Mouse (Mus musculus) adrenal gland, postnatal 10 days (tissue): Measurements from ENCODE around the gene Psmb9. TPM values are rescaled to one million over a fixed set of nuclear protein-coding genes. Genes with fewer than 3 reads are reported as not detected.
"Not testable (repeated sequence)": the region's sequence is repeated elsewhere in the genome, so short reads cannot be mapped to it uniquely, and the experiment has no call there.

ENCODE experiments used
- DNase-seq: peaks from one replicate; pipeline ENCODE4 v3.0.0; 2021; ENCODE audit warnings: mixed read lengths
- long read RNA-seq, 2 experiments: library from polyadenylated mRNA; stranded (forward); transcript quantifications; one replicate each; pipeline ENCODE4 v2.0.0; 2021
- total RNA-seq, 2 experiments: library from RNA; stranded (reverse); gene quantifications; 2 replicates each; pipeline ENCODE4 v1.2.3; 2021

Gene Psmb9
- total RNA-seq: 10 to 100 TPM; 13.5 to 18.2 TPM
- long read RNA-seq, experiment 1, transcript Psmb9-204 (6 exons, 1,352 nt): major isoform, 24 of 29 reads
- long read RNA-seq, experiment 1, partial matches to known transcripts: 0 of 29 reads
- long read RNA-seq, experiment 1, other reads (novel, unspliced or antisense): 4 of 29 reads
- long read RNA-seq, experiment 2, transcript Psmb9-204 (6 exons, 1,352 nt): major isoform, 13 of 16 reads
- long read RNA-seq, experiment 2, partial matches to known transcripts: 1 of 16 reads
- long read RNA-seq, experiment 2, other reads (novel, unspliced or antisense): 1 of 16 reads

DNA sequence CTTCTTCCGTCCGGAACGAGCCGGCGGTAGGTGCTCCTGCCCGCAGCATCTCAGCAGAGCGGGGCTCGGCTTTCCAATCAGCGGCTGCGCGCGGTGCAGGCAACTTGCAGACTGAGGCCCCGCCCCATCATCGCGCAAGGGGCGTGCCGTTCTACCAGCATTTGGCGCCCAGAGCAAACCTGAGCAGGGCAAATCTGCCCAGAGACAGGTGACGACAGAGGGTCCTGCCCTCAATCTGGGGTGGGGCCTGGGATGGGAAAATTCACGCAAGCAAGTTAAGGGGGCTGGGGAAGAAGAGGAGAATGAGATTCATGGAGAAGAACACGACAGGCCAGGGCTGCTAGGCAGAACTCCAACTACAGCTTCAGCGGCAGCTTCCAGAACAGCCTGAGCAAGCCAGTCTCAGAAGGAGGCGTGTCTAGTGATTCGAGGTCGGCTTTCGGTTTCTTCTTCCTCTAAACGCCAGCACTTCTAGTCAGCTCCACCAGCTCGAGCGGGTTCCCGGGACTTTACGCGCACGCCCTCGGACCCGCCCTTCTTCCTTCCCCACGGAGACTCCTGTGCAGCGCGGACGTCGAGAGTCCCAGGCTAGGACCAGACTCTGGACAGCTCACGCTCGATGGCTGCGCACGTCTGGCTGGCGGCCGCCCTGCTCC is at the start of gene Psmb9, which contains the start of gene Tap1:
Gene Psmb9, minus strand, starts transcription at position 504 of the 656 bp plus-strand sequence.
Gene Tap1, plus strand, starts transcription at position 293 of the 656 bp plus-strand sequence.
- peak; percentile 100 for DNase-seq

- no peak for DNase-seq
Measured at GRCm38 (mm10) chr17:34236691-34237090, 49.1 kb upstream of the Psmb9 start.

GRCm38 (mm10) chr17:34234926-34235325 is 47.4 kb upstream of the Psmb9 start:
- peak; percentile 85 for DNase-seq

DNA sequence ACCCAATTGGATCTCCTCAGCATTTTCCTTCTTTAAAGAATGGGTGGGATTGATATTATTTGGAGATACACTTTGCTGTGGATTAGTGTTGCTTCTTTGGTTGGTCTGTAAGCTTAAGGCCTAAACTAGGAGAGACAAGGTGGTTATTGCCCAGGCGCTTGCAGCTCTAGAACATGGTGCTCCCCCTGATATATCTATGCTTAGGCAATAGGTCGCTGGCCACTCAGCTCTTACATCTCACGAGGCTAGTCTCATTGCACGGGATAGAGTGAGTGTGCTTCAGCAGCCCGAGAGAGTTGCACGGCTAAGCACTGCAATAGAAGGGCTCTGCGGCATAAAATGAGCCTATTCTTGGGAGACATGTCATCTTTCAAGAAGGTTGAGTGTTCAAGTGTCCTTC is 44.5 kb upstream of the Psmb9 start:
- DNase-seq: not testable (repeated sequence)

DNA sequence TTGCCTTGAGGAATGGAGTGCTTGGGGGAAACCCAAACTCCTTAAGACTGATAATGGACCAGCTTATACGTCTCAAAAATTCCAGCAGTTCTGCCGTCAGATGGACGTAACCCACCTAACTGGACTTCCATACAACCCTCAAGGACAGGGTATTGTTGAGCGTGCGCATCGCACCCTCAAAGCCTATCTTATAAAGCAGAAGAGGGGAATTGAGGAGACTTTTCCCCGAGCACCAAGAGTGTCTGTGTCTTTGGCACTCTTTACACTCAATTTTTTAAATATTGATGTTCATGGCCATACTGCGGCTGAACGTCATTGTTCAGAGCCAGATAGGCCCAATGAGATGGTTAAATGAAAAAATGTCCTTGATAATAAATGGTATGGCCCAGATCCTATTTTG is 43.4 kb upstream of the Psmb9 start:
- DNase-seq: not testable (repeated sequence)

- not testable (repeated sequence) for DNase-seq
Measured at GRCm38 (mm10) chr17:34225911-34226310, 38.3 kb upstream of the Psmb9 start.

- no peak for DNase-seq
Measured at GRCm38 (mm10) chr17:34225426-34225825, 37.9 kb upstream of the Psmb9 start.

GRCm38 (mm10) chr17:34224816-34225215 is 37.3 kb upstream of the Psmb9 start:
- no peak for DNase-seq

DNA sequence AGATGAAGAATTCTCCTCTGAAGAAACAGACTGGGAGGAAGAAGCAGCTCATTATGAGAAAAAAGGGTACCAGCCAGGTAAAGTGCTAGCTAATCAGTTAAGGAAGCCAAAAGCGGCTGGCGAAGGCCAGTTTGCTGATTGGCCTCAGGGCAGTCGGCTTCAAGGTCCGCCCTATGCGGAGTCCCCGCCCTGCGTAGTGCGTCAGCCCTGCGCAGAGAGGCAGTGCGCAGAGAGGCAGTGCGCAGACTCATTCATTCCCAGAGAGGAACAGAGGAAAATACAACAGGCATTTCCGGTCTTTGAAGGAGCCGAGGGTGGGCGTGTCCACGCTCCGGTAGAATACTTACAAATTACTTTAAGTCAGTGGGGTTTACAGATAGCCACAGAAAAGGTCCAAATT is 32.8 kb upstream of the Psmb9 start:
- not testable (repeated sequence) for DNase-seq

- not testable (repeated sequence) for DNase-seq
Measured at GRCm38 (mm10) chr17:34219801-34220200, 32.2 kb upstream of the Psmb9 start.

GRCm38 (mm10) chr17:34219096-34219495 is 31.5 kb upstream of the Psmb9 start:
- peak; percentile 78 for DNase-seq

GRCm38 (mm10) chr17:34218675-34219074 is 31.1 kb upstream of the Psmb9 start:
- peak; percentile 70 for DNase-seq

- no peak for DNase-seq
Measured at GRCm38 (mm10) chr17:34217986-34218385, 30.4 kb upstream of the Psmb9 start.

GRCm38 (mm10) chr17:34217216-34217928 is 29.8 kb upstream of the Psmb9 start:
- DNase-seq: no peak

DNA sequence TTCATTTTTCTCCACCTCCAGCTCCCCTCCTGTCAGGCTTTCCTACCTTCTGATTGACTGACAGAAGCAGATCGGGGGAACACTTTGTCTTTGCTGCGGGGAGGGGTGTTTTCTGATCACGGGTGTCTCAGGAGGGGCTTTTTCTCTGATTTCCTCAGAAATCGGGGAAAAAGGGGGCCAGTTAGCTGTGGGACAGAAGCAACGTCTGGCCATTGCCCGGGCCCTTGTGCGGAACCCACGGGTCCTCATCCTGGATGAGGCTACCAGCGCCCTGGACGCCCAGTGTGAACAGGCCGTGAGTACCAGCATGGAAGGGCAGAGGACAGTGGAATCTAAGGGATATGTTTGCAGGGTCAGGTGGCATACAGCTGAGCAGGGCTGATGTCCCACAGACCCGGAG is 27.6 kb upstream of the Psmb9 start:
- DNase-seq: no peak

GRCm38 (mm10) chr17:34213936-34214335 is 26.4 kb upstream of the Psmb9 start:
- DNase-seq: no peak

GRCm38 (mm10) chr17:34211746-34212365 is 24.3 kb upstream of the Psmb9 start:
- DNase-seq: no peak

- peak; percentile 35 for DNase-seq
Measured at GRCm38 (mm10) chr17:34210599-34210998, 23.0 kb upstream of the Psmb9 start.

DNA sequence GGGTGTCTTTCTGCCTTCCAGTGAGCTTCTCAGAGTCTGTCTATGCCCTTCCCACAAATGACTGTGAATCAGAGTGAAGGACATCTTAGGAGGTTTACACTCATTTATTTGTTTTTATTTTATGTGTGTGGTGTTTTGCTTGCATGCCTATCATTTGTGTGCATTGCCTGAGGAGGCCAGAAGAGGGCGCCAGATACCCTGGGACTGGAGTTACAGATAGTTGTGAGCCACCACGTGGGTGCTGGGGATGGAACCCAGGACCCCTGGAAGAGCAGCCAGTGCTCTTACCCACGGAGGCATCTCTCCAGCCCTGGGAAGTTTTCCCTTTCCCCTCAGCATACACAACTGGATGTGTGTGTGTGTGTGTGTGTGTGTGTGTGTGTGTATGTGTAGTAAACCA is 22.1 kb upstream of the Psmb9 start:
- DNase-seq: no peak

DNA sequence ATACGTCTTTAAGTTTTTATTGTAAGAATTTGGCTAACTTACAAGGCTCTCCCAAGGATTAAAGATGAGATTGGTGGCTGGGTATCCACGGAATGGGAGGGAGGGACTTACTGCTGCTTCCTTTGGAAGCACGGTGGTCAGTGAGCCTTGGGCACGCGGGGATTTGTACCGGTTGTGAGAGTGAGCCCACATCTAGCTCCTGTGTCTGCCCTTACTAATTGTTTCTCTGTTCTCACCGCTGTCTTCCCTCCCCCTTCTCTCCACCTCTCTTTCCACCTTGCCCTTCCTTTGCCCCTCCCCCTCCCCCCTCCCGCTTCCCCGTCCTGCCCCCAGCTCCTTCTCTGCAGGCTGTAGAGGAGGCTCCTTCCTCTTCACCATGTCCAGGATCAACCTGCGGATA is 20.9 kb upstream of the Psmb9 start:
- no peak for DNase-seq

DNA sequence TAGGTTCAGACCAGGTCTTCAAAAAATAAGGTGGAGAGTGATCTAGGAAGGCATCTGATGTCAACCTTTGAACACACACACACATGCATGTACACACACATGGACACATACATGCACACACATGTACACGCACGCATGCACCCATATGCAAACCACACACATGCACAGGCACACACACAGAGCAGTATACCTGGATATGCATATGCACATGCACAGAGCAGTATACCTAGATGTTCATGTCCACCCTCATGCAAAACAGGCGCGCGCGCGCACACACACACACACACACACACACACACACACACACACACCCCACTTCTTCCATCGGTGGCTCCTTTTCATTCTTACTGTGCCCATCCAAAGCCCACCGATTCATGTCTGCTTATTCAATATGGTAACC is 20.3 kb upstream of the Psmb9 start:
- no peak for DNase-seq

- DNase-seq: no peak
Measured at GRCm38 (mm10) chr17:34207456-34207855, 19.9 kb upstream of the Psmb9 start.

DNA sequence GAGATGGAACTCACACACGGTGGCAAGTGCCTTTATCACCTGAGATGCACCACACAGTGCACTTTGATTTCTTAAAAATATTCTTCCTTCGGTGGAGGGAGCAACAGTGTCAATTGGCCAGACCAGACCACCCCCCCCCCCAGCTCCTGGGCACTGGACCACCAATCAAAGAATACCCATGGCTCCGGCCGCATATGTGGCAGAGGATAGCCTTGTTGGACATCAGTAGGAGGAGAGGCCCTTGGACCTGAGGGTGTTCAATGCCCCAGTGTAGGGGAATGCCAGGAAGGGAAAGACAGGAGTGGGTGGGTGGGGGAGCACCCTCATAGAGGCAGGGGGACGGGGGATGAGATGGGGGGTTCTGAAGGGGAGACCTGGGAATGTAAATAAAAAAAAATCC is 19.2 kb upstream of the Psmb9 start:
- no peak for DNase-seq
